Mouse (Mus musculus): ENCODE results near the gene Bpifb1. TPM values are rescaled to one million over a fixed set of nuclear protein-coding genes. Genes with fewer than 3 reads are reported as not detected.
"Not testable (repeated sequence)": the region's sequence is repeated elsewhere in the genome, so short reads cannot be mapped to it uniquely, and the experiment has no call there.

Bpifb1 gene
- not detected in 2 replicates for polyA plus RNA-seq (2012; rRNA removed)

DNA sequence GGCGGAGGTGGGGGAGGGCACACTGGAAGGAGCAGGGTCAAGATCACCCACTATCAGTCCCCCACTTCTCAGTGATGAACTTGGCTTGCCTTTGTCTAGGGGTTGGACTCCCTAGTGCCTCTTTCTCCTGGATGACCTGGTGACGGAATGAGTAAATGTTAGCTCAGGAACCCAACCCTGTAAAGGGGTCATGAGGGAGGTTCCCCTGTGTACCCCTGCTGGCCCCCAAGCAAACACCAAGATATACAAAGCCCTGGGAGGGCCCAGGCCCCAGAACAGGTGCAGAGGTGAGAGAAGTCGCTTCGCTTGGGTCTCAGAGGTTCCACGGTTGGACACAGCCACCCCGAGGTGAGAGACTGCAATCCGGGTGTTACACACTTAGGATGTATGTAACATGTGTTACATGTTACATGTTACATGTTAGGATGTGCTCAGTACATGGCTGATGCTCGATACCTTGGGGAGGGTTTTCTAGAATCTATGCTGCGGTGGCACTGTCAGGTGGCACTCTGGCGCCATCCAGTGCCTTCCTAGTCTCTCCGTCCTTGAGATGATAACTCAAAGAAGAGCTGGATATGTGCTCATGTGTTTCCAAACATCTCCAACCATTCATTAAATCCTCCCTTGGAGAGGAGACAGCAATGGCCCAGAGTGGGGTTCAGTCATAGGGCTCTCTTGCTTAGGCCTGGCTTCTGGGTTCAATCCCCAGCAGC lies at the start of gene Bpifb1:
TSS of gene Bpifb1 (plus strand) at position 273 of the 713 bp plus-strand sequence.
- DNase-seq (ENCODE audit: low read depth, low spot score) = no peak
- WGBS = 69% methylated on average over 11 of the region's 11 CpGs

- 70% methylated on average over 4 of the region's 4 CpGs for WGBS
Observed at GRCm38 (mm10) chr2:154142580-154142979, 48.0 kb upstream of the Bpifb1 start, which contains the start of gene Bpifa1. TSS of gene Bpifa1 (plus strand) at chr2:154142880.

DNA sequence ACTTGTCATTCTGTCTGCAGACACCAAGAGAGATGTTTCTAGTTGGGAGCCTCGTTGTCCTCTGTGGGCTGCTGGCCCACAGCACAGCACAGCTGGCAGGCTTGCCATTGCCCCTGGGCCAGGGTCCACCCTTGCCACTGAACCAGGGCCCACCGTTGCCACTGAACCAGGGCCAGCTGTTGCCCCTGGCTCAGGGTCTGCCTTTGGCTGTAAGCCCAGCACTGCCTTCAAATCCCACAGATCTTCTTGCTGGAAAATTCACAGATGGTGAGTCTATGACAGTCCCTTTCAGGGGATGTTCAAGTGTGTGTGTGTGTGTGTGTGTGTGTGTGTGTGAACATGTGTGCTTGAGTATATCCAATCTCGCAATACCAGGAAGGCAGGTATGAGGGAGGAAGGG lies 46.9 kb upstream of the Bpifb1 start:
- 52% methylated on average over 3 of the region's 3 CpGs for WGBS
- no peak for DNase-seq (ENCODE audit: low read depth, low spot score)

More at GRCm38 (mm10) chr2:154142580-154142979, 48.0 kb upstream of the Bpifb1 start, which contains the start of gene Bpifa1:
- DNase-seq (ENCODE audit: low read depth, low spot score) = no peak

DNA sequence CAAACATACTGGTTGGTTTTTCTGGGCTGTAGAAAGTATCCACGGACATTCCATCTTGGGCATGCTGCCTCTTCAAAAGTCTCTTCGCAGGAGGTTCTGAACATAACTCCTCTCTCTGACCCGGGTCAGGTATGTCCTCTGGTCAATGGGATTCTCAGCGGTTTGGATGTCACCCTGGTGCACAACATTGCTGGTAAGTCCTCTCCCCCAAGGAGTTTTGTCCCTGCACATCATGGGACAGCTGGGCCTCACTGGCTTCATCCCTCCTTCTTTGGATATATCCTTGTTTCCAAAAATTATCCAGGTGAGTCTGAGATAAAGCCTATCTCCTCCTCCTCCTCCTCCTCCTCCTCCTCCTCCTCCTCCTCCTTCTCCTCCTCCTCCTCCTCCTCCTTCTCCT lies 43.1 kb upstream of the Bpifb1 start:
- WGBS = 77% methylated on average over 4 of the region's 4 CpGs
- DNase-seq (ENCODE audit: low read depth, low spot score) = no peak

DNA sequence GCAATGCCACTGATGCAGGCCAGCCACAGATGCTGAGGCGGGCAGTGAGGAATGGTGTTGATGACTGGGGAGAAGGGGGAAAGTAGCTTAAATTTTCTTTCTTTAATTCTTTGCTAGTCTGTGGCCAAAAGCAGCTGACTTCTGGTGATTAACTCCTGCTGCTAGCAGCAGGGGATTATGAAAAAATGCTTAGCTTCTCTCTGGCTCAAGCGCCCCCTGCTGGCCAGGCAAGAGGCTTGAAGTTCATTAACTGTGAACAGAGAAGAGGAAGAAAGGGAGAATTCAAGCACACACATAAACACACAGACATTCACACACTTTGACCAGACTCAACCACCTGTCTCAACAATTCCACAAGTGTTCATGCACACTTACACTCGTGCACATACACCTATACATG lies 32.2 kb upstream of the Bpifb1 start:
- 42% methylated on average over 3 of the region's 3 CpGs for WGBS
- no peak for DNase-seq (ENCODE audit: low read depth, low spot score)

DNA sequence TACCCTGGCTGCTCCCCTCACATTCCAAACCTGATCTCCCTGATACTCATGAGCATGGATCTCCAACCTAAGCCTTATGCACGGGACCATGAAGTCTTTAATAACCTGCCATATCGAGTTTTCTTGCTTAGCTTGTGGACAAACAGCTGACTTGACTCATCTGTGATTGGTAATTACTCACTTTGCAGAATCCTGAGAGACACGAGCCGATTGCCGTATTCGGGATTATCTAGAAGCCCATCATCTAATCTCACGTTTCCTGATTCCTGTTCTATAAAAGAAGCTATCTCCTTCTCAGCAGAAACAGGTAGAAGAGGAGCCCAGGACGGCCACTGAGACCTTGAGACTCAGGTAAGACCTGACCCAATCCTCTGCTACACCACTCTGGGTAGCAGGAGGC lies 28.3 kb upstream of the Bpifb1 start, which contains the start of gene Bpifa5:
TSS of gene Bpifa5 (plus strand) at position 301 of the 400 bp plus-strand sequence.
- 76% methylated on average over 8 of the region's 8 CpGs for WGBS
- no peak for DNase-seq (ENCODE audit: low read depth, low spot score)

DNA sequence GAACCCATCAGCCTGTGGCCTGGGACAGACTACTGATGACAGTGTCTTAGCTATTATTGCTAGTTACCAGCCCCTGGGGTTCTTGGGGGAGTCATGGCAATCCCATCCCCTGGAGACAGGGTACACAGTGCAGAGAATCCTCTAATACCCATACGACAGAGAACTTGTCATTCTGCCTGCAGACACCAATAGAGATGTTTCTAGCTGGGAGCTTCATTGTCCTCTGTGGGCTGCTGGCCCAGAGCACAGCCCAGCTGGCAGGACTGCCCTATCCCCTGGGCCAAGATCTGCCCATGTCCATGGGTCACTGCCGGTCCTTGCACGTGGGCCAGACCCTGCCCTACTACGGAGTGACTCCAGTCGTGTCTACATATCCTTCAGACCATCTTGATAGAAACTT lies 27.3 kb upstream of the Bpifb1 start:
- DNase-seq (ENCODE audit: low read depth, low spot score) = no peak
- WGBS = 85% methylated on average over 5 of the region's 5 CpGs

DNA sequence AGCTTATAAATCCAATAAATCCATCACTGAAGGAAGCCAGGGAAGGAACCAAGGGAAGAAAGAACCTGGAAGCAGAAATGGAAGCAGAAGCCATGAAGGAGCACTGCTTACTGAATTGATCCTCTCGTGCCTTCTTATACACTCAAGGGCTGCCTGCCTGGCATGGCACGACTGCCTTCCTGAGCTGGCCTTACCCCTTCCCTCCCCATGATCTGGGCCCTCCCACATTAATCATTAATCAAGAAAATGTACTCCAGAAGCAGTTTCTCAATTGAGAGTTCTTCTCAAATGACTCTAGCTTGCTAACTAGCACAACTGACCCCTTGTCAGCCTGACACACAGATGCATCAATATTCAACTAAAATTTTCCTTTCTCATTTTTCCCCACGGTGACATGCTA lies 21.4 kb upstream of the Bpifb1 start:
- no peak for DNase-seq (ENCODE audit: low read depth, low spot score)
- 24% methylated on average over 3 of the region's 3 CpGs for WGBS

DNA sequence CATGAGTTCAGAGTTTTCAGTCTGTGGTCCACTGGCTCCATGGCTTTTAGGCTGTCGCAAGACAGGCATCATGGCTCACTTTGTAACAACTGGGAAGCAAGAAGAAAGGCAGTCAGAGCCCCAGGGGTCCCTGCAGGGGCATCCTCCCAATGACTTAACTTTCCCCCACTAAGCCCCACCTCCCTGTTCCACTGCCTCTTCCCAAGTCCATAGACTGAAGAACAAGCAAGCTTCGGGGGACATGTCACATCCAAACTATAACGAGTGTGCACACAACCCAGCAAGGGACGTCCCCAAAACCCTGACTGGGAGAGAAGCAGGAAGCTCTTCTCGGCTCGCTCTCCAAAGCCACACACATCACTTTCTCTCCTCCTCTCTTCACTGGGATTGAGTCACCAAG lies 19.0 kb upstream of the Bpifb1 start:
- no peak for DNase-seq (ENCODE audit: low read depth, low spot score)
- WGBS = 63% methylated on average over 6 of the region's 6 CpGs

DNA sequence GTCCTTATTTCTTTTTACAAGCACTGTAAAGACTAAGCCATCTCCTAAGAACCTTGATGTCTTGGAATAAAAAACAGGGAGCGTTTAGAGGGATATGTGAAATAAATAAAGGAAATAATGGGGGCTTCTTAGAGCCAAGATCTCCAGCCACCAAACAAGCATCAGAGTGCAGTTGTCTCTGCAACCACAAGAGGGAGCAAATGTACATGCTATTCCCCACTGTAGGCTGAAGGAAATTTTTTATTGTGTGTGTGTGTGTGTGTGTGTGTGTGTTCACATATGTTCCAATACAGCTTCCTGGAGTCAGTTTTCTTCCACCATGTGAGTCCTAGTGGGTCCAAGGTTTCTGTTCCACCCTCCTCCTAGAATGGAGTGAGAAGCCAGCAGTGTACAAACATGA lies 17.3 kb upstream of the Bpifb1 start:
- WGBS = 46% methylated on average over 1 of the region's 1 CpGs
- DNase-seq (ENCODE audit: low read depth, low spot score) = no peak

GRCm38 (mm10) chr2:154181900-154182299 lies 8.7 kb upstream of the Bpifb1 start:
- not testable (repeated sequence) for DNase-seq (ENCODE audit: low read depth, low spot score)
- 77% methylated on average over 7 of the region's 7 CpGs for WGBS

DNA sequence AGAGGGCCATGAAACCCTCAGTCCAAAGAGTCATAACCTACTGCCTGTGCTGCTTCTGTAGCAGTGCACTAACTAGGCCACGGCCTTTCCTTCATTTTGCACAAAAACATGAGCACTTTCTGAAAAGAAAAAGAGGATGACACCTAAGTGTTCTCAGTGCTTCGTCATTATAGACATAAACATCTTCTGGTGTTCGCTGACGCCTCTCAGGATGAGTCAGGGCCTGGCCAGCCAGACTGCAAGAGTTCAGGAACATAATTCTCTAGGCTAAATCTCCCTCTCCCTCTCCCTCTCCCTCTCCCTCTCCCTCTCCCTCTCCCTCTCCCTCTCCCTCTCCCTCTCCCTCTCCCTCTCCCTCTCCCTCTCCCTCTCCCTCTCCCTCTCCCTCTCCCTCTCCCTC lies 7.6 kb upstream of the Bpifb1 start:
- 66% methylated on average over 4 of the region's 4 CpGs for WGBS
- DNase-seq (ENCODE audit: low read depth, low spot score) = not testable (repeated sequence)

DNA sequence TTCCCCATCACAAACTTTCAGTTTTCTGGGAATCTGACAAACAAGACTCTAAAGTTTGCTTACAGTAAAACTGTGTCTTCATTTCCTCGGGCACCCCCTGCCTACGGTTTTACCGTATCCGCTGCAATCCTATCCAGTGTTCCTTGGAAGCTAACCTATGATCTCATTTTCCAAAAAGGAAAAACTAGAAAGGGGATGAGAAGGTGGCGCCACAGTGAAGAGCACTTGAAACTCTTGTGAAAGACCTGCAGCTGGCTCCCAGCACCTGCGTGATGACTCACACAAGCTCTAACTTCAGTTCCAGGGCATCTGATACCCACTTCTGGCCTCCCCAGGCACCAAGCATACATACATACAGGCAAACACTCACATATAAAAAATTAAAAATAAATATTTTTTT lies 5.3 kb upstream of the Bpifb1 start:
- no peak for DNase-seq (ENCODE audit: low read depth, low spot score)
- WGBS = 74% methylated on average over 6 of the region's 6 CpGs

DNA sequence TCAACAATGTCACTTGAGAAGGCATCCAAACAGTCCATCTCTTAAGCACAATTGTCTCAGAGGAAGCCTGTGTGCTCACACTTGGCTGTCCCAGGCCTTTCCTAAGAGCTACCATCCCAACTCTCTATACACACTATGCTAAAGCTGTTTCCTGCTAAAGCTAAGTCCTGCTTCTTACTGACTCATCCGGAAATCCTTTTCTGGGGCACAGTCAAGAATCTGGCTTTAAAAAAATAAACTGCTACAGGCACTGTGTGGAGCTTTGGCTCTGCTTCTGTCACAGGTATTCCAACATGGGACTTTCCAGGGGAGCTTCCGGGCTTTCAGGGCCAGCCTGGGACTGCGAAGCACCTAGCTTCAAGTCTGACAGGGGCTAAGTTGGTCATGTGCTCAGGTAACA lies 4.9 kb upstream of the Bpifb1 start:
- DNase-seq (ENCODE audit: low read depth, low spot score) = no peak
- 68% methylated on average over 3 of the region's 3 CpGs for WGBS

DNA sequence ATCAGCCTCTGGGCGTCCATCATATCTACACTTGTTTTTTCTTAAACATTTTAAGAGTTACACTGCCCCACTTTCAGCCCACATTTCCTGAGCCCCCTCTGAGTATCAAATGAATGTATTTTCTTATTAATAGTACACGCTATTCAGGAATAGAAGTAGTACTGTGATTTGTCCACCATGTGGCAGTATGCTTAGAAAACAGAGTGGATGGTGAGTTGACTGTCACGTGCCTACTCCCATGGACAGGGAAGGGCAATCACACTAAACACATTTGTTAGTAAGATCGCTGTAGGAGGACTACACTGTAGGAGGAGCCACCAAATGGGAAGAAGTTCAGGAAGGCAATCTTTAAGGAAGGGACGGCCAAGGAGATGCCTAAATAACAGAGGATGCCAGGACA lies 3.1 kb upstream of the Bpifb1 start:
- WGBS = 32% methylated on average over 5 of the region's 5 CpGs
- no peak for DNase-seq (ENCODE audit: low read depth, low spot score)

- no peak for DNase-seq (ENCODE audit: low read depth, low spot score)
Observed at GRCm38 (mm10) chr2:154189877-154190434, 662 bp upstream of the Bpifb1 start.

GRCm38 (mm10) chr2:154192141-154192540 lies 1.5 kb downstream of the Bpifb1 start:
- WGBS = 67% methylated on average over 2 of the region's 2 CpGs
- DNase-seq (ENCODE audit: low read depth, low spot score) = no peak

More at GRCm38 (mm10) chr2:154189877-154190434, 662 bp upstream of the Bpifb1 start:
- 58% methylated on average over 7 of the region's 7 CpGs for WGBS

DNA sequence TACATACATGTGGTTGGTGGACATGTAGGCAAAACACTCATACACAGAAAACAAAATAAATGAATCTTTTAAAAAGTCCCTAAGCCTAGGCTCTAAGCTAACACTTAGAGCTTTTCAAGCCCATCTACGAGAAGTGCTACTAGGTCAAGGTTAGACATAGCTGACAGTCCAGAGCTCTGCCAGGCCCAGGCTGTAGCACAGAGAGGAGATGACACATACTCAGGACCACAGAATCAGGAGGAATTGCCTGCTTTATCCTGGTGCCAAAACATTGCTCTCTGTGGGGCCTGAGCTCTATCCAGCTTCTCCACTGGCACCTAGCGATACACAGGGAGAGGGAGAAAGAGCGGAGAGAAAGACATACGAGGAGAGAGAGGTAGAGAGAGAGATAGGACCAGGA lies 2.5 kb downstream of the Bpifb1 start:
- 76% methylated on average over 4 of the region's 4 CpGs for WGBS
- DNase-seq (ENCODE audit: low read depth, low spot score) = no peak

DNA sequence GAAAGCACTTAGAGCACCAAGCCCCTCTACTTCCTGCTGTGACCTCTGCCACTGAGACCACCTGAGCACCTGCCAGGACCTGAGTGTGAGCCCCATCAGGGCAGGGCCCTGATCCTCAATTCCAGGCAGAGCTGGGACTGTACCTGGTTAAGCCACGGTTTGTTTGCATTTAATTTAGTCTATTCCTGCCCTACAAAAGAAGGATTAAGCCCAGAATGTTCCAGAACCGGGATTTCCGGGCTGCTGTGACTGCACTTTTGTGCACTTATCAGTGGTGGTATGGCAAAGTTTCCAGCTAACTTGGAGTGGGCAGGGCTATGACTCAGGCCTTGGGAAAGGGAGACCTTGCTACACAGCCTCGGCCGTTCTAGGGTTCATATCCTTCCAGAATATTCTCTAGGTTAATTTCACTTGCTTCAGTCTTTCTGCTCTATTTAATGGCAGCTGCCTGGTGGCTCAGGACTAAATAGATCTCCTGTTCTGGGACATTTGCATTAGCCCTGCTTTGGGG lies 3.4 kb downstream of the Bpifb1 start:
- WGBS = 54% methylated on average over 5 of the region's 5 CpGs
- no peak for DNase-seq (ENCODE audit: low read depth, low spot score)

- no peak for DNase-seq (ENCODE audit: low read depth, low spot score)
- 81% methylated on average over 9 of the region's 9 CpGs for WGBS
Observed at GRCm38 (mm10) chr2:154197036-154197435, 6.4 kb downstream of the Bpifb1 start.

- 85% methylated on average over 4 of the region's 4 CpGs for WGBS
- DNase-seq (ENCODE audit: low read depth, low spot score) = no peak
Observed at GRCm38 (mm10) chr2:154204630-154205029, 14.0 kb downstream of the Bpifb1 start.

Measured in large intestine, adult 2 months (tissue).